Mouse (Mus musculus) left cerebral cortex, postnatal 25 days (tissue): ENCODE measurements around the gene Slc47a1. TPM values are rescaled to one million over a fixed set of nuclear protein-coding genes. Genes with fewer than 3 reads are reported as not detected.

Experiments used
- DNase-seq, 2 experiments: peaks; one replicate each; pipeline ENCODE4 v3.0.0; 2022; ENCODE audit warnings: low spot score in 2 of 2, mixed read lengths in 1 of 2
- intact Hi-C: fragments of 180-260 bp; cut with DNase I; formaldehyde crosslinking; loops from one replicate; pipeline ENCODE4 v1.15.1; 2025
- total RNA-seq, 2 experiments: library from RNA; stranded (reverse); gene quantifications; 2 replicates each; pipeline ENCODE4 v1.2.3; 2021

The Slc47a1 gene
- total RNA-seq, 2 experiments from 2014 or later = 1.7 to 2.6 TPM

DNA sequence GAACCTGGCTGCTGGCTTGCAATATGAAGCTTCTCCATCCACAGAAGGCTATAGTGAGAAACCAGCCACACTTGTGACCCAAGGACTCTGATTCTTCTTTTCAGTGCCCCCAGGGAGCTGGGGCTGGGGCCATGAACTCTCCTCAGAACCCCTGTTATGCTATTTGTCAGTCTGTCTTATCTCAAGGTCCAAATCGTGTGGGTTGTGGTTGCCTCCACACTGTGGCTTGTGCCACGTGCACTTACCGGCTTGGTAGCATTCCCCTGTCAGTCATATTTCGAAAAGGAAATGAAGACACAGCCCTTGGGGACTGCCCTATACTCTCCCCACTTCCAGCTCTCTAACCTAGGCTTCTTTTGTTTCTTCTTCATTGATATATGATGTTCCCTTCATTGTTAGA lies 7.6 kb upstream of the Slc47a1 start:
- intact Hi-C loops = loop anchor here (5.0 kb wide), 2 partner anchors 193 to 283 kb away; no protein-coding TSS in a partner anchor
- no peak for DNase-seq

DNA sequence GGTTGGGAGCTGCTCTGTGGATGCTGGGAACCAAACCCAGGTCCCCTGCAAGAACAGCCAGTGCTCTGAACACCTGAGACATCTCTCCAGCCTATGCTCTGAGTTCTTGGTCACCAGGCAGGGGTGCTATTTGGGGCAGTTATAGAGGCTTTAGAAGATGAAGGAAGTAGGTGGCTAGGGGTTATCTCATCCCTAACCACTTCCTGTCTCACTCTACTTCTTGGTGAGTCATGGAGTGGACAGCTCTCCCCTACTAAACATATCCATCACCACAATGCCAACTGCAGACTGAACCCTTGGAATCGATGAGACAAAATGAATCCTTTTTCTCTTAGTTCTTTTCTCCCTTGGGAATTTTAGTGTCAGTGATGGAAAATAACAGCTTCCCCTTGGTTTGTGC lies 3.1 kb upstream of the Slc47a1 start:
- intact Hi-C loops = no loop called here
- DNase-seq = no peak

DNA sequence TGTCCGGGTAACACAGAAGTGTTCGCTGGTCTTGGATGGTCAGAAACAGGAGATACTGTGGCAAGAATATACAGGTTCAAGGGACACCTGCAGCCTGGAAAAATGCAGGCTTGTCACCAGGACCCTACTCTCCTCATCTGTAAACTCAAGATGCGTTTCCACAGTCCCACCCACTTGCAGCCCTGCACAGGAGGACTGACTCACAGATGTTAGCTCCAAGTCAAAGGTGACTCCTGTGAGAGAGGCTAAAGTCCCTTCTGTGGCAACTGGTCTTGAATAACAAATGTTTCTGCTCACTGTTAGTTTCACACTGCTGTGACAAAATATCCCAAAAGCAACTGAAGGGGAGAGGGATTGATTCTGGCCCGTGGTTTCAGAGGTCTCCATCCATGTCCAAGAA lies 506 bp upstream of the Slc47a1 start:
- DNase-seq = no peak
- intact Hi-C loops = loop anchor here (10.0 kb wide), 1 partner anchor 884 kb away; no protein-coding TSS in a partner anchor

DNA sequence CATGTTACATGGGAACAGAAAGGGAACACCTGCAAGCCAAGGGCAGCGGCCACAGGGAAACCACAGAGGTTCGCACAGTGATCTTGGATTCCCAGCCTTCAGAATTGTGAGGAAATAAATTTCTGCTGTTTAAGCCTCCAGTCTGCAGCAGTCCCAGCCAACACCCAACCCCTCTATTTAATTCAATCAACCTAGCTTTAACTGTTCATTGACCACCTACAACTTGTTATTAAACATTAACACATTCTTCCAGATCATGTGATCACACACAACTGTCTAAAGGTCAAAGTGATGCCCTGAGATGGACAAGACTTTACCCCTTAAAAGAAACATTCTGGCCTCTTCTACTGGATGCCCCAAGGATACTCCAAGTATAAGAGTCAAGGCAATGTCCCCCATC lies 9.5 kb downstream of the Slc47a1 start:
- DNase-seq = no peak
- intact Hi-C loops = no loop called here

DNA sequence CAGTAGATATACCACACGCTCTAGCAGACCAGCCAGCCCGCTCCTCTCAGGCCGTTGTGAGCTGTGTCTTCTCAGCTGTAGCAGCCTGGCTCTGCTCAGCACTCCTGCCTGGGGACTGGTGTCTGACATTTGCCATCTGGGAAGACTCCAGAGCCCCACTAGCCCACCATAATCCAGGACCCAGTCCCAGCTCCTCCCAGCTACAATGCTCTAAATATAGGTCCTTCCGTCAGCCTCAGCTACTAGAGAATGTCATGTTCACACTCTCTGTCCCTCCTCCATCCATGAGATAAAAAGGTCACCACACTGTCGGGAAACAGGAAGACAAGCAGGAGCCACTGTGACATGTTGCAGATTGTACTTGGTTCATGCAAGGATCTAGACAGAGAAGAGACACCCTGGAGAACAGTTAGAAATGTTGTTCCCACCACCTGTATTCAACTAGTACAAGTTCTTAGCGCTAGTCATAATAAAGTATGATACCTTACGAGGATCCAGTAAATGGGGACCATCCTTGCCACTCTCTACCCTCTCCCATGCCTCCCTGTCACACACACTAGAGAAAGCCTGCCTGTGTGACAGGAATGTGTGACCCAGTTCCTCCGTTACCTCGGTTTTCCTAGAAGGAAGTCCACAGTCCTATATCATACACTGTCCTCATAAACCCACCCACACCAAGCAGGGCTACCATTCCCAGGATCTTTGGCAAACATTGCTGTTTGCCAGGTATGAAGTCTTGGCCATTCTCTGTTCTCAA lies 11.4 kb downstream of the Slc47a1 start:
- intact Hi-C loops = no loop called here
- DNase-seq = no peak

DNA sequence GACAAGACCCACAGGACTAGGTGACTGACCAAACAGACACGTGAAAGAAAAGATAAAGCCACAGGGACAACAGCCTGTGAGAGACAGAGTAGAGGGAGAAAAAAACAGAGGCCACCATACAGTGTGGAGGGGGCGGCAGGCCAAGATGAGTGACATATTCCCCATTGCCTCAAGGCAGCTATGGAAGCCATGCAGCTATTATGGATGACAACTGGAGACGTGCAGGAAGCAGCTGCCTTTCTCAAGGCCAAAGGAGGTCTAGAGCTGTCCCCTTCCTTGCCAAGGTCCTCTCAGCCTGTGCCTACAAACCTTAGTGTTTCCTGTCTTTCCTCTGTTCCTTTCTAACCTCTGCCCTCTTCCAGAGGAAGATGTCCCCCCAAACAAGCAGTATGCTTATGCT lies 12.2 kb downstream of the Slc47a1 start:
- intact Hi-C loops = no loop called here
- DNase-seq = no peak

DNA sequence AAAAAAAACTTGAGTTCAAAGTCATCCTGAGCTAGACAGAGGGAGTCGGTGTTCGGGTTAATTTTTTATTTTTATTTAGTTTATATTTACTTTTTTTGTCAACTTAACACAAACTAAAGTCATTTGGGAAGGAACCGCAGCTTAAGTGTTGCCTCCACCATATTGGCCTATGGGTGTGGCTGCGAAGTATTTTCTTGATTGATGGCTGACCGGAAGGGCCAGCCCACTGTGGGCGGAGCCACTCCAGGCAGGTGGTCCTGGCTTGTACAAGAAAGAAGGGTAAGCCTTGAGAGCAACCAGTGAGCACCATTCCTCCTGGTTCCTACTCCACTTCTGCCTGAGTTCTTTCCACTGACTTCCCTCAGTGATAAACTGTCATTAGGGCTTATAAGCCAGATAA lies 14.0 kb downstream of the Slc47a1 start:
- intact Hi-C loops = no loop called here

DNA sequence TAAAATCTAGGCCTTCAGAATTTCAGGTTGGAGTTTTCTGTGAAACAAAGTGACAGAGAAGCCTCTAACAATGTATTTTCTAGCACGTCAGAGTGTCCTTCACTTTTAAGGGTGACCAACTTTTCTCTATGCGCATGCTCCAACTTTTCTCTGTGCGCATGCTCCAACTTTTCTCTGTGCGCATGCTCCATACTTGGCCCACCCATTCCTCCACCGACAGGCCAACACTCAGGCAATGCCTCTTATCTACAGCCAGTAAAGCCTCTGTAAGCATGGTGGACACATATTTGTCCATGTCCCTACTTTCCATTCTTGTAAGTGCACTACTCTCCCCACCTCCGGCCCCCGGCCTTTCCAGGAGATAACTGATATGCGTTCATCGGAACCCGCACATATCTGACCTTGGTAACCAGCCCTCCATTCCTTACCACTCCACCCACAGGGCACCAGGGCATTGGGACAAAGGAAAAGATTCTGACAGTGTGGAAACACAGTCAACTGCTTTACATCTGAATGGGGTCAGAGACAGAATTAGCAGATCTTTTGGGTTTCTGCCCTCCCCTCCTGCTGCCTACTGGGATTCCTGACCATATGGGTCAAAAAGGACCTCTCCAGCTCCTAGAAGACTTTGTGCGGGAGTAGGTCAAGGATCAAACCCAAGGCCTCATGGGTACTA lies 16.5 kb downstream of the Slc47a1 start:
- intact Hi-C loops = no loop called here
- no peak for DNase-seq

More for the DNA sequence above, 14.0 kb downstream of the Slc47a1 start:
- no peak for DNase-seq

DNA sequence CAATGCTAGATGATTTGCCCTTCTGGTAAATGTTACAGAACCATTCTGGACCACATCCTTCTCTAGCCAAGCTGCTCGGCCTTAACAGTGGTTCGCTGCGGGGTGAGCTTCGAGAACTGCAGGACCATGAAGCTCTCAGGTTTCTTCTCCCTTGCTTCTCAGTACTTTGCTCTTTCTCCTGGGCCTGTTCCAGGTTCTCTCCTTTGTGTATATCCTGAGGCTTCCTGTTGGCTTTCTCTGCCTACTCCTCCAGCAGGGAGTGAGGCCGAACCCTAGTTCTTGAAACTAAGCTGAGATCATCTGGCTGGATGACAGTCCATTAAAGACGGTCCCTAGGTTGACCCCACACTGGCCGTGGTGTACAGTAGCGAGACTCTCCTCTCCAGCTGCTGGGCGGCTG lies 21.5 kb downstream of the Slc47a1 start:
- intact Hi-C loops = no loop called here
- DNase-seq = no peak

DNA sequence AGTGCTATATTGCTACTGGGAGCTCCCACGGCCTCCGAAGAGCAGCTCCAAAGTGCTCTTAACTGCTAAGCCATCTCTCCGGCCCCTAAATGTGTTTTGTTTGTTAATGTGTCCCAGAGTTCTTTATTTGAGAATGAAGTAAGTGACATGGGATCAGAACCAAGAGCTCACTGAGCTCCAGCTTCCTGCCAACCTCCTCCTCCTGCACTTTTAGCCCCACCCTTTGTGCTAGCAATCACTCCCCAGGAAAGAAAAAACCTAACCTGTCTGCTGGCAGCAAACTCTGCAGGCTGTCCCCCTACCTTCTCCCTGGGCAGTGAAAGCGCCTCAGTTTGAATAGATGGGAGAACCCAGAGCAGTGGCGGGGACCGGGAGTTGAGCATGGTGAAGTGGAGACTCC lies 22.0 kb downstream of the Slc47a1 start:
- intact Hi-C loops = no loop called here
- no peak for DNase-seq

DNA sequence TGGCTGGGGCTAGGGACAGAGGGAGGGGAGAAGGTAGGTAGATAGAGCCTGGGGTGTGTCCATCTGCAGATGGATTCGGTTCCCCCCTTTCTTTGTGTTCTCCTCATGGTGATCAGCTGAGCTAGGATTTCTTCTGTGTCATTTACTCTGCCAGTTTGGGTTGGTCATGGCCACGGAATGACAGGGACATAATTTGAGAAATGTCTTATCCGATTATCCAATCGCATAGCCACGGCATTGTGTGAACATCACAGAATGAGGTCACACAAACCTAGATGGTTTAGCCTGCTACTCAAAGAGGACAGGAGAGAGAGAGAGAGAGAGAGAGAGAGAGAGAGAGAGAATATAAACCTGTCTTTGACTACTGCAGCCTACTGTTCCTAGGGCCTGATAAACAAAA lies 22.8 kb downstream of the Slc47a1 start:
- no peak for DNase-seq
- intact Hi-C loops = no loop called here

DNA sequence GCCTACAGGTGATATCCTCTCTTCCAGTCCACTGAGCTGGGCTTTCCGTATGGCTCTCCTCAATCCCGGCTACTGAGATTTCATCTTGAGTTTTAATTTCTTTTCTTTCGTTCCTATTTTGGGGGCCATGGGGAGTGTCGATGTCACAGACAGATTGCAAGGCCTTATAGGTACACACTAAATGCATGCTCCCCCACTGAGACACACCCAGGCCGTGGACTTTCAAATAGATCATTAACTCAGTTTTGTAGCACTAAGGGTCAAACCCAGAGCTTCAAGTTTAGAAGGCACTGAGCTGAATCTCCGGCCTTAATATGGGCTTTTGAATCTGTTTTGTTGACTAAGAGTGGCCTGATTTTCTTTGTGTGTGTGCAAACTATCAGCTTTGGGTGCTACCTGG lies 23.8 kb downstream of the Slc47a1 start:
- DNase-seq = no peak

DNA sequence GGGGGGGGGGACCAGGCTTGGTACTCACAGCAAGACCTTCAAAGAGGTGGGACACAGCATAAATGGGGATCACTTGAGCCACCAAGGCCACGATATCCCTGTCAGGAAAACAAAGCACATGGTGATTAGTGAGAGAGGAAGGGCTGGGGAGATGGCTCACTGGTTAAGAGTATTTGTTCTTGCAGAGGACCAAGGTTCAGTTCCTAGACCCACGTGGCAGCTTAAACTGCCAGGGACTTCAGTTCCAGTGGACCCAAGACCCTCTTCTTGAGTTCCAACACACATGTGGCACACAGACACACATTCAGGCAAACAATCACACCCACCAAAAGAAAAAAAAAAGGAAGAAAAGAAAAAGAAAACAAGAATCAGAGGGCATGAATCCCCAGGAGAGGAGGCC lies 25.1 kb downstream of the Slc47a1 start:
- no peak for DNase-seq
- intact Hi-C loops = no loop called here

More for the DNA sequence above, 23.8 kb downstream of the Slc47a1 start:
- intact Hi-C loops = no loop called here

DNA sequence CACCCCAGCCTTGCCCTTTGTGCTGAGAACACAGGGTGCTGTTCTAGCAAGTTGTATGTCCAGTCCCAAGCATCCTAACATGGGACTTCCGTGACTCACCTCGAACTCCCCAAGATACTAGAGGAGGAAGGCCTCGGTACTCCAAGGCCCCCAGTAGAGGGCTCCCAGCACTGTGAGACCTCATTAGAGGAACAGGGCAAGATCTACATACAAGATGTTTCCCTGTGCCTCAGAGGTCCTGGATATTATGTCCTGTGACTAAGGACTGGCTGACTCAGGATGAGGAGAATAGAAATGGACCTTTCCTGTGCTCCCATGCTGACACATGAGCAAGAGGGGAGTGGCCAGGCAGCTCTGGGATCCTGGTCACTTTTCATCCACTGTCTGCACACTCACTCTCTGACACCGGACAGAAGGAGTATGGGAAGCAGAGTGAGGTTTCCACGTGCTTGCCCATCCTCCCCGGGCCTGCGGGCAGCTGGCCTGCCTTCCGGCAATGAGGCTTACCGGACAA lies 25.9 kb downstream of the Slc47a1 start:
- DNase-seq = no peak
- intact Hi-C loops = no loop called here

DNA sequence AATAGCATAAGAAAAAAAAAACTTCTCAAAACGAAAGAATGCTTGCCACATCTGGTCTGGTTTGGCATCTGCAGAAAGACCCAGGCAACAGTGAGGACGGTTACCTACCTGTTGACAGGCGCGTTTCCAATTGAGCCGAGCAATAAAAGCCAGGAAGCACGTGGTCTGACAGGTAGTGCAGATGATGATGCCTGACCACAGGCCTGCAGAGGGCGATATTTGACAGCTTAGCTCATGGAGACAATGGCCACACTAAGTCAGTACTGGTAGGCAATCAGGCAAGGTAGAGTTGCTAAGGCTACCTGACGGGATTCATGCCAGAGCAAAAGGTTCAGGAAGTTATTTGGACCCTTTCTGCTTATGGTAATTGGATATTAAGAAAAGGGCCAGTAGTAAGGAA lies 28.8 kb downstream of the Slc47a1 start:
- peak; percentile 34 to 60 for DNase-seq
- intact Hi-C loops = loop anchor here (2.0 to 5.0 kb wide), 2 partner anchors 58 to 155 kb away; partner anchors contain the start of gene B9d1

DNA sequence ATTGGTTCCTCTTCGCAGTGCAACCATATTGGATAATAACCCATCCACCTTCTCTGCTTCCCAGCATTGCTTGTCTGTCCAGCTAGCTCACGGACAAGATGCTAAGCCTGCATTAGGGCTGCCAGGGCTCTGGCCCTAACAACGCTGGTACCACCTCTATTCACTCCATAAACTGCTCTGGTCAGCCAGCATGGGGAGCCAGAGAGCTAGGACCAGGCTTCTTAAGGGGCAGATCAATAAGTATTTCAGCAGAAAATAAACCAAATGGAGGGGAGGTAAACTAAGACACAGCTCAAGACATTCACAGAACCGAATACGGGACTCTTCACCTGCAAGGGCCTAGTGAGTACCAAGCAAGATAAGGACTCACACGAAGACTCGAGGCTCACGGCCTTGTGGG lies 32.0 kb downstream of the Slc47a1 start:
- intact Hi-C loops = loop anchor here (5.0 kb wide), 1 partner anchor 61 kb away; no protein-coding TSS in a partner anchor
- no peak for DNase-seq

DNA sequence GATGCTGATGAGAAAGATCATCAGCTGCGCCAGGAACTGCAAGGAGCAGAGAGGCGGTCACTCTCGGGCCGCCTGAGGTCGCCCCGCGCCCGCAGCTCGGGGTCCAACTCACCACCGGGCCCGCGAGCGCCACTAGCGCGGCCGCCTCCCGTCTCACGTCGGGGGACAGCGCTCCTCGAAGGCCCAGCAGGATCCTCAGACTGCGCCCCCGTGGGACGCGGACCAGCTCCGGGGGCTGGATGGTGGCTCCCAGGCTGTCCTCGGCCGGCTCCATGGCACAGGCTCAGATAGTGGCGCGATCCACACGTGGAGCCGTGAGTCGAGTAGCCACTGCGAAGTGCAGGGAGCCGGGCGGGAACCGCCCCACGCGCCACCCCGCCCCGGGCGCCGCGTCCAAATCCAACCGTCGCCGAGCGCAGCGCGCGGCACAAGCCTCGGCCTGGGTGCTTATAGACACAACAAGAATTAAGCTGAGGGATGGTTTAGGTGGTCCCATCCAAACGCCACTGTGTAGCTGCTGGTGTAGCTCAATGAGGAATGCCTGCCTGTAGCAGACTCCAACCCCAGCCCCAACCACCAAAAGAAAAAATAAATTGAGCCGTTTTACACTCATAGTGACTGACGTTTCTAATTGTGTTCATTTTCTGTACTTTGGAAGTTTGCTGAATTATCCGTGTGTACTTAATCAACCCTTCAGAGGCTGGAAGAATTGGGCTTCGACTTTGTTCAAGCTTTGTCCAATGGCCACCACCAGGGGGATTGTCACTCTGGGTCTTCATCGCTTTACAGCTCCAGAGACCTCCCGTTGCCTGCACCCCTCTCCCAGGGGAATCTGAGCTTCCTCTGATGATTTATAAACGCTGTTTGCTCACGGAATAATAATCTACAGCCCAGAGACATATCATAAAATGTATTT lies 35.4 kb downstream of the Slc47a1 start, which contains the start of gene Slc47a2:
TSS of gene Slc47a2 (minus strand) at position 356 of the 916 bp plus-strand sequence.
- DNase-seq = no peak
- intact Hi-C loops = no loop called here

DNA sequence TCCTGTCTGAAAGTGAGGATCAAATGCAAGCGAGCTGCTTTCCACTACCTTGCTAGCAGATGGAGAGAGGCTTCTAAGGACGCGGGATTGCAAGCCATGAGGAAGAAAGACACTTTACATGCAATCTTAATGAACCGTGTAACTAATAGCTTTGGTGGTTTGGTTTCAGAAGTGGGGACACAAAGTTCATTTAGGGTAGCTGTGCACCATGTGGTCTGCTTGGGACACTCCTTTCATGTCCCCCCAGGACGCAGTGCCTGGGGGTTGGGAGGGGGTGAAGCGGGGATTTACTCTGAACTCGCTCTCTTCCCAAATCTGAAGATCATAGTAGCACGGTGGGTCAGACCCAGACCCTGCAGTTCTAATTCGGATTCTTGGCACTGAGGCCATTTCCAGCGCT lies 36.2 kb downstream of the Slc47a1 start:
- no peak for DNase-seq
- intact Hi-C loops = no loop called here

DNA sequence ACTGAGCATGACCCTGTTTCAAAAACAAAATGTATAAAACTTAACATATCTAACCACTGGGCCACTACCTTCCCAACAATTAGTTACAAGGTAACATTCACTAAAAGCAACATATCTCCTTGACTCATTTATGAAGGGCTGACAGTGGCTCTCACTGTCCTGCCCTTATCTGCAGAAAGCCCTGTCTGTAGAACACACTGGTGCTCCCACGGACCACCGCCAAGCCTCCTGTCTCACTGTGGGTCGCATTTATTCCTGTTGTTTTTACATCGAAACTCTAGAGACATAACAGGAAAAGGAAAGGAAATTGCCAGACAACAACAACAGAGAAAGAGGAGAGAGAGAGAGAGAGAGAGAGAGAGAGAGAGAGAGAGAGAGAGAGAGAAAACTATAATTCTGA lies 36.9 kb downstream of the Slc47a1 start:
- no peak for DNase-seq
- intact Hi-C loops = no loop called here

DNA sequence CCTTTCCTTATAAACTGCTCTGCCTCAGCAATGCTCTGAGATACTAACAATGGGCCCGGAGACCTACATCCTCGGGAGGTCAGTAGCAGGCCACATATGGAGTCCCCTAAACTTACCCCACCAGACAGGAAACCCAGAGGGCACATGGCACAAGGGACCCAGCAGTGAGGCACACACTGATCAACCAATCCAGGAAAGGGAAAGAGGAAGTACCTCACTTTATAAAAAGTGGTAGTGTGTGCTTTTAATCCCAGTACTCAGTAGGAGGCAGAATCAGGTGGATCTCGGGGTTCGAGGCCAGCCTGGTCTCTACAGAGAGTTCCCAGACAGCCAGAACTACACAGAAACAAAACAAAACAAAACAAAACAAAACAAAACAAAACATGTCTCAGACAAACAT lies 37.8 kb downstream of the Slc47a1 start:
- no peak for DNase-seq
- intact Hi-C loops = no loop called here
